Mouse (Mus musculus): Measurements from ENCODE around the gene Rpap1. TPM values are rescaled to one million over a fixed set of nuclear protein-coding genes. Genes with fewer than 3 reads are reported as not detected.

The Rpap1 gene
- polyA plus RNA-seq, 1 experiment, result 14.2 TPM

DNA sequence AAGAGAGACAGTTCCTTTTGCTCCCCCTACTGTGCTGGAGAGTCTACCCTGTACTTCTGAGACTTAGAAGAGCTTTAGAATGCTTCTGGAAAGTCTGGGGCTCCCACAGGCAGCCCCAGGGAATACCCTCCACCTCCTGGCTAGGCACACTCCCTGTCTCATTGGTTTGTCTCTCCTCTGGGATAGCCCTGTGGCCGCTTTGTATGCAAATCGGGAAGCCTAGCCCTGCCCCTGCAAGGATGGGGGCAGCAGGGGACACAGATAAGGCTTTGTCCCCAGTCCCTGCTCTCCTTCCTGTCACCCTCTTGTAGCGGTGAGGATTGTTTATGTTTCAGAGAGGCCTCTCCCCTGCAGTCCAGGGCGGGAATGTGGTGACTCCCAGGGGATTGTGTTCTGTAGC, 21.5 kb upstream of the Rpap1 start:
- no peaks in the 10 kb centered on the region for H3K36me3 ChIP-seq (ENCODE audit: control insufficient read depth, insufficient read depth)

DNA sequence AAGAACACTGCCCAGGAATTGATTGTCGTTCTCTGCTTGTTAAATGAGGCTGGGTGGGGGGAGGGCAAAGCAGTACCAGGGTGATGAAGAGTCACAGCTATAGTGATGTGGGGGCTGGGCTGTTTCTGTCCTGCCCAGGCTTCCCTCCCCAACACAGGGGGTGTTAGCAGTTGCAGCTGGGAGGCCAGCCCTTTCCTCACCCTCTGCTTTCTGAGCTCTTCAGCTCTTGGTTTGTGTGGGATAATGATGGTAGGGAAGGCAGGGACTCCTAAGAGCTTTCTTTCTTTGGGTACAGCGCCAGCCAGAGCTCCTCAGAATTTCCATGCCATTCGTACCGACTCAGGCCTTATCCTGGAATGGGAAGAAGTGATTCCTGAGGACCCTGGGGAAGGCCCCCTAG, 21.1 kb upstream of the Rpap1 start:
- Histone ChIP-seq H3K79me2 (ENCODE audit: control insufficient read depth, insufficient read depth) (no peaks in the 10 kb centered on the region), H3K4me3 (ENCODE audit: insufficient read depth, poor library complexity, severe bottlenecking) (no peak overlapping the region), H3K79me3 (ENCODE audit: low read depth) (no peaks in the 10 kb centered on the region), H3K27me3 (ENCODE audit: control insufficient read depth, insufficient read depth, insufficient read length) (no peaks in the 10 kb centered on the region), H3K36me3 (ENCODE audit: control insufficient read depth, insufficient read depth) (no peaks in the 10 kb centered on the region), H3ac (ENCODE audit: control insufficient read depth, insufficient read length, low read depth) (no peak overlapping the region)
- TF ChIP-seq CEBPB (IDR thresholded peaks at IDR 0.05; ENCODE audit: low read depth) (no peak), MYOD1 (IDR thresholded peaks at IDR 0.05; ENCODE audit: control insufficient read depth, insufficient read length, low read depth) (no peak), USF1 (IDR thresholded peaks at IDR 0.05; ENCODE audit: low read depth) (no peak), CTCF (IDR thresholded peaks at IDR 0.05; ENCODE audit: control insufficient read depth, insufficient read depth, insufficient read length) (no peak), MAX (IDR thresholded peaks at IDR 0.05) (no peak), MYOG (IDR thresholded peaks at IDR 0.05; ENCODE audit: control insufficient read depth, extremely low read depth, insufficient read length) (no peak), FOSL1 (IDR thresholded peaks at IDR 0.05; ENCODE audit: insufficient read depth, low read length, poor library complexity, severe bottlenecking) (no peak)

More for the DNA sequence above, 21.5 kb upstream of the Rpap1 start:
- TF ChIP-seq USF1 (IDR thresholded peaks at IDR 0.05; ENCODE audit: low read depth), result no peak
- TF ChIP-seq MAX (IDR thresholded peaks at IDR 0.05), result no peak
- no peak for TF ChIP-seq MYOD1 (IDR thresholded peaks at IDR 0.05; ENCODE audit: control insufficient read depth, insufficient read length, low read depth)
- TF ChIP-seq CEBPB (IDR thresholded peaks at IDR 0.05; ENCODE audit: low read depth), result no peak
- TF ChIP-seq MYOG (IDR thresholded peaks at IDR 0.05; ENCODE audit: control insufficient read depth, extremely low read depth, insufficient read length), result no peak
- TF ChIP-seq FOSL1 (IDR thresholded peaks at IDR 0.05; ENCODE audit: insufficient read depth, low read length, poor library complexity, severe bottlenecking), result no peak
- TF ChIP-seq CTCF (IDR thresholded peaks at IDR 0.05; ENCODE audit: control insufficient read depth, insufficient read depth, insufficient read length), result no peak
- no peaks in the 10 kb centered on the region for H3K79me2 ChIP-seq (ENCODE audit: control insufficient read depth, insufficient read depth)
- no peak overlapping the region for H3K4me3 ChIP-seq (ENCODE audit: insufficient read depth, poor library complexity, severe bottlenecking)
- no peaks in the 10 kb centered on the region for H3K79me3 ChIP-seq (ENCODE audit: low read depth)
- H3K27me3 ChIP-seq (ENCODE audit: control insufficient read depth, insufficient read depth, insufficient read length), result no peaks in the 10 kb centered on the region
- no peak overlapping the region for H3ac ChIP-seq (ENCODE audit: control insufficient read depth, insufficient read length, low read depth)

DNA sequence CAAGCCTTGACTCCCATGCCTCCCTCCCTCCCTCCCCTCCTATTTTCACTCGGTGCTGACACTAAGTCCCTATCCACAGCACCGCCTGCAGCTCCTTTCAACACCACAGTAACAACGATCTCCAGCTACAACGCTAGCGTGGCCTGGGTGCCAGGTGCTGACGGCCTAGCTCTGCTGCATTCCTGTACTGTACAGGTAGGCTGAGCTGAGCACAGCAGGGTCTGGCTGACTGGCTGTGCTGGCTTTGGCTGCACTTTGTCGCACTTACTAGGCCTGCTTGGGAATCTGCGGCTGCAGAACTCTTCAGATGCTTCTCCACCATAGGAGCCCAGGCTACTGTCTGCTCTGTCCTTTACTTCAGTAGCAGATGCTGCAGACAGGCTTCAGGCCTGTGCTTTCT, 18.2 kb upstream of the Rpap1 start:
- no peak for TF ChIP-seq CTCF (IDR thresholded peaks at IDR 0.05; ENCODE audit: control insufficient read depth, insufficient read depth, insufficient read length)
- TF ChIP-seq MYOG (IDR thresholded peaks at IDR 0.05; ENCODE audit: control insufficient read depth, extremely low read depth, insufficient read length), result no peak
- TF ChIP-seq FOSL1 (IDR thresholded peaks at IDR 0.05; ENCODE audit: insufficient read depth, low read length, poor library complexity, severe bottlenecking), result no peak
- no peak for TF ChIP-seq USF1 (IDR thresholded peaks at IDR 0.05; ENCODE audit: low read depth)
- TF ChIP-seq MYOD1 (IDR thresholded peaks at IDR 0.05; ENCODE audit: control insufficient read depth, insufficient read length, low read depth), result no peak
- no peak for TF ChIP-seq MAX (IDR thresholded peaks at IDR 0.05)
- no peak for TF ChIP-seq CEBPB (IDR thresholded peaks at IDR 0.05; ENCODE audit: low read depth)
- H3ac ChIP-seq (ENCODE audit: control insufficient read depth, insufficient read length, low read depth), result no peak overlapping the region
- H3K36me3 ChIP-seq (ENCODE audit: control insufficient read depth, insufficient read depth), result no peaks in the 10 kb centered on the region
- no peak overlapping the region for H3K4me3 ChIP-seq (ENCODE audit: insufficient read depth, poor library complexity, severe bottlenecking)
- no peaks in the 10 kb centered on the region for H3K27me3 ChIP-seq (ENCODE audit: control insufficient read depth, insufficient read depth, insufficient read length)
- H3K79me3 ChIP-seq (ENCODE audit: low read depth), result no peaks in the 10 kb centered on the region
- H3K79me2 ChIP-seq (ENCODE audit: control insufficient read depth, insufficient read depth), result no peaks in the 10 kb centered on the region

DNA sequence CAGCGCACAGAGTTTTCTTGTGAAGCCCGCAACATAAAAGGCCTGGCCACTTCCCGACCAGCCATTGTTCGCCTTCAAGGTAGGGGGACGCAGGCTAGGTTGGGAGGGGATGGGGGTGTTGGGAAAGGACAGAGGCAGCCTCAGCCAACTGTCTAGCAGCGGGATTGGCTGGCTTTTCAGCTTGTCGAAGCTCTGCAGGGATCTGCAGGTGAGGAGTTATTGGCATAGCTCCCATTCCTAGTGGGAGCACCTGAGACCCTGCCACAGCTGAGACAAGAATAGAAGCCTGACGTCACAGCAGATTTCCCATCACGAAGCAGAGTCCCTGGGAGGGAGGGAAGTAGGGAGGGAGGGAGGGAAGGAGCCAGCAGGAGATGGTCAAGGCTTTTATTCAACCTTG, 17.4 kb upstream of the Rpap1 start:
- no peaks in the 10 kb centered on the region for H3K79me3 ChIP-seq (ENCODE audit: low read depth)
- no peaks in the 10 kb centered on the region for H3K36me3 ChIP-seq (ENCODE audit: control insufficient read depth, insufficient read depth)
- TF ChIP-seq CEBPB (IDR thresholded peaks at IDR 0.05; ENCODE audit: low read depth) (no peak), MYOD1 (IDR thresholded peaks at IDR 0.05; ENCODE audit: control insufficient read depth, insufficient read length, low read depth) (no peak), FOSL1 (IDR thresholded peaks at IDR 0.05; ENCODE audit: insufficient read depth, low read length, poor library complexity, severe bottlenecking) (no peak), USF1 (IDR thresholded peaks at IDR 0.05; ENCODE audit: low read depth) (no peak), MAX (IDR thresholded peaks at IDR 0.05) (no peak), MYOG (IDR thresholded peaks at IDR 0.05; ENCODE audit: control insufficient read depth, extremely low read depth, insufficient read length) (no peak)
- no peaks in the 10 kb centered on the region for H3K79me2 ChIP-seq (ENCODE audit: control insufficient read depth, insufficient read depth)
- H3ac ChIP-seq (ENCODE audit: control insufficient read depth, insufficient read length, low read depth), result no peak overlapping the region
- H3K27me3 ChIP-seq (ENCODE audit: control insufficient read depth, insufficient read depth, insufficient read length), result no peaks in the 10 kb centered on the region
- H3K4me3 ChIP-seq (ENCODE audit: insufficient read depth, poor library complexity, severe bottlenecking), result no peak overlapping the region

DNA sequence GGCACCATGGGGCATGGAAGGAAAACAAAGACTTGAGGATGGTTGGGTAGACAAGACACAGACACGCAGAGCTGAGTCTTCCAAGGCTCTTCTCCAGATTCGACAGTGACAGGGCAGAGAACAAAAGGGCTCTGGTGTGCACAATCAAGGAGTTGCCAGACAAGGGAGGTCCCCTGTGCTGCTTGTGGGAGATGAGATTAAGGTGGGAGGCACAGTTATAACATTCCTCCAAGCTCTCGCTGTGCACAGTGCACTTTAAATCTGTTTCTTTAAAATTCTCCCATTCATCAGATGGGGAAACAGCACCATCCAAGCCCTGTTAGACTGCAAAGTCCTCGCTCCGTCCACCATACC, 16.9 kb upstream of the Rpap1 start:
- no peaks in the 10 kb centered on the region for H3K36me3 ChIP-seq (ENCODE audit: control insufficient read depth, insufficient read depth)
- no peak overlapping the region for H3ac ChIP-seq (ENCODE audit: control insufficient read depth, insufficient read length, low read depth)
- TF ChIP-seq MYOG (IDR thresholded peaks at IDR 0.05; ENCODE audit: control insufficient read depth, extremely low read depth, insufficient read length) (no peak), USF1 (IDR thresholded peaks at IDR 0.05; ENCODE audit: low read depth) (no peak), CTCF (IDR thresholded peaks at IDR 0.05; ENCODE audit: control insufficient read depth, insufficient read depth, insufficient read length) (no peak), CEBPB (IDR thresholded peaks at IDR 0.05; ENCODE audit: low read depth) (no peak), FOSL1 (IDR thresholded peaks at IDR 0.05; ENCODE audit: insufficient read depth, low read length, poor library complexity, severe bottlenecking) (no peak), MAX (IDR thresholded peaks at IDR 0.05) (no peak), MYOD1 (IDR thresholded peaks at IDR 0.05; ENCODE audit: control insufficient read depth, insufficient read length, low read depth) (no peak)
- H3K79me3 ChIP-seq (ENCODE audit: low read depth), result no peaks in the 10 kb centered on the region
- H3K27me3 ChIP-seq (ENCODE audit: control insufficient read depth, insufficient read depth, insufficient read length), result no peaks in the 10 kb centered on the region
- H3K4me3 ChIP-seq (ENCODE audit: insufficient read depth, poor library complexity, severe bottlenecking), result no peak overlapping the region
- no peaks in the 10 kb centered on the region for H3K79me2 ChIP-seq (ENCODE audit: control insufficient read depth, insufficient read depth)

All from C2C12 (cell line).